Mouse (Mus musculus): ENCODE results near the gene Chpf. TPM values are rescaled to one million over a fixed set of nuclear protein-coding genes. Genes with fewer than 3 reads are reported as not detected.

Chpf gene
- total RNA-seq, 2 experiments from 2014 or later = 0.26 TPM; not detected in 1

DNA sequence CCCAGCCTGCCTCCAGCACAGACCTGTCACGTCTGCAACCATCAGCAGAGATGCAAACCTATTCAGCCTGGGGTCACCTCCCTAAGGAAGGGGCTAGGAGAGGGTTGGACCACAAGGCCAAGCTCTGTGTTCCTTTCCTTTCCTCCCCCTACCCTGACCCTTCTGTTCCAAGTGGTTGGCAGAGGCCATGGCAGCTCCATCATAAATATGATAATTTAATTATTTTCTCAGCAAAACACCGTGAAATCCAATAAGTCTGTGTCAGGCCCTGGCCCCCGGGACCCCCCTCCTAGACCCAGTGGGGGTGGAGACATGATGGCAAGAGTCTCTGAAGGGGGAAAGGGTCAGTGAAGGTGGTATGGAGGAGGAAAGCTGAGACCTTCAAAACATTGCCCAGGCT is 34.9 kb downstream of the Chpf start:
- ATAC-seq (replicated peaks; ENCODE audit: low FRiP score, poor library complexity, severe bottlenecking) = no peak

DNA sequence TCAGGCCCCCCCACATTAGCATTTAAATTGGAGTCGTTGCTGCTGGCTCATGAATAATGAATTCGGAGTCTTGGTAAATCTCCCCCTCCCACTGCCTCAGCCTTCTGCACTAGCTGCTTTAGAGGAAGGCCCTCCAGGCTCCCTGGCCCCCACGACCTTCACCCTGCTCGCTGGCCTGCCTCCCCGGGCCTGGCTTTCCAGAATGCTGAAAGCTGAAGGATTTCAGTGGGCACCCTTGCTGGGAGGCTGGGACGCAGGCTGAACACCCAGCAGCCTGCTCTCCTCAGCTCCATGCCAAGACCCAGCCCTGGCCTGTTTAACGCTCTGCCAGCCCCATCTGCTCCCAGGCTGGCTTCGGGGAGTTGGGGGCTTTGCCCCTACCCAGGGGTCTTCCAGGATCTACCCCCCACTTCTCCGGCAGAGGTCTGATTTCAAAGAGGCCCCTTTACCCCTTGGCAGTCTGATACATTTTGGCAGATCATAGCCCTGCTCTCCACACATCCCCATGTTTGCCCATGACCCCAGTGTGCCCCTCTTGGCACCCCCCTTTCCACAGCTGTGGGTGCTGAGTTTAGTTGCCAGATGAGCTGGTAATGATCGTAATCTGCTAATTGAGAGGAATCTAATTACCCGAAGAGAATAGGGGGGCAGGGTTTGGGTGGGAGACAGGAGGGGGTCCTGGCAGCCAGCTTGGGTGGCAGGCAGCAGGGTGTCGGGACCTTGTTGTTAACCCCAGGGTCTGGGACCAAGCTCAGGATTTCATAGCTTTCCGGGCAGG is 35.7 kb downstream of the Chpf start:
- ATAC-seq (replicated peaks; ENCODE audit: low FRiP score, poor library complexity, severe bottlenecking) = no peak

DNA sequence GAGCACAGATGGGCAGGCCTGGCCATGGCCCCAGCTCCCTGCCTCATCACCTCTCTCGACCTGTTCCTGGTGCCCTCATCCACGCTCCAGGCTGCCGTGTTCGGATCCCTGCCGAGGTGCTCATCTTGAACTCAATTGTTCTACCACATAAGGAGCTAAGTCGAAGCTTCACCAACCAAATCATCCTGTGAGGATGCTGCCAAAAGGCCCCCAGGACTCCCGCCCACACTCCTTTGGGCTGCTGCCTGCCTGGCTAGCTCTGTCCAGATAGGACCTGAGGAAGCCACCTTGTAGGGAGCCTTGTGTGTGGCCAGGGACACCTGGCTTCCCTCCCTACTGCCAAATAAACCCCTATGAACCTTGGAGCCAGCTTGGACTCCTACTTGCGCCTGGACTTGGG is 36.3 kb downstream of the Chpf start:
- ATAC-seq (replicated peaks; ENCODE audit: low FRiP score, poor library complexity, severe bottlenecking) = no peak

DNA sequence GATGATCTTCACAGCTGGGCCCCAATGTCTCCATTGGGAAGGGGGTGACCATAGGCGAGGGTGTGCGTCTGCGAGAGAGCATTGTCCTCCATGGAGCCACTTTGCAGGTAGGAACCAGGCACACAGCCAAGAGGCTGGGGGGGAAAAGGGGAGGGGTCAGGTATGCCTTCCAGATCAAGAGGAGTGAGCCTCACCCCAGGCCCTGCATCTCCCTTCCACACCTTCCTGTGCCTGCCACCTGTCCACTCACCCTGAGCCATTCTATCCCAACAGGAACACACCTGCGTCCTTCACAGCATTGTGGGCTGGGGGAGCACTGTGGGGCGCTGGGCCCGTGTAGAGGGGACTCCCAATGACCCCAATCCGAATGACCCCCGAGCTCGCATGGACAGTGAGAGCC is 36.9 kb downstream of the Chpf start:
- no peak for ATAC-seq (replicated peaks; ENCODE audit: low FRiP score, poor library complexity, severe bottlenecking)

- no peak for ATAC-seq (replicated peaks; ENCODE audit: low FRiP score, poor library complexity, severe bottlenecking)
Measured at GRCm38 (mm10) chr1:75441471-75441996, 37.6 kb downstream of the Chpf start.

DNA sequence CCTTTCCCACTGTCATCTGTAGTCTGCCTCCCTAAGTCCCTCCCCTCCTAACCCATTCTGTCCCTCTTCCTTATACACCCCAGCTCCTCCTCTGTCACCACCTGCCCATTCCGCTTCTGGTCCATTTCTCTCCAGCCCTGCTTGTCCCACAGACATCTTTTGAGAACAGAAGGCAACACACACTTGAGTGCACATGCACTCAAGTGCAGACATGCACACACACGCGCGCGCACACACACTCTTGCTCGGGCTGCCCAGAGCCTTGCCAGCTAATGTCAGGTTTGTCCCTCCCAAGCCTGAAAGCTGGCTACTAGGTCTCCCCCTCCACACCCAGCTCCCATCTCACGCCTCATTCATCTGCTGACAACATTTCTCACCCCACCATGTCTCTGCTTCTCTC is 38.4 kb downstream of the Chpf start:
- ATAC-seq (replicated peaks; ENCODE audit: low FRiP score, poor library complexity, severe bottlenecking) = no peak

GRCm38 (mm10) chr1:75438782-75439181 is 40.3 kb downstream of the Chpf start:
- no peak for ATAC-seq (replicated peaks; ENCODE audit: low FRiP score, poor library complexity, severe bottlenecking)

DNA sequence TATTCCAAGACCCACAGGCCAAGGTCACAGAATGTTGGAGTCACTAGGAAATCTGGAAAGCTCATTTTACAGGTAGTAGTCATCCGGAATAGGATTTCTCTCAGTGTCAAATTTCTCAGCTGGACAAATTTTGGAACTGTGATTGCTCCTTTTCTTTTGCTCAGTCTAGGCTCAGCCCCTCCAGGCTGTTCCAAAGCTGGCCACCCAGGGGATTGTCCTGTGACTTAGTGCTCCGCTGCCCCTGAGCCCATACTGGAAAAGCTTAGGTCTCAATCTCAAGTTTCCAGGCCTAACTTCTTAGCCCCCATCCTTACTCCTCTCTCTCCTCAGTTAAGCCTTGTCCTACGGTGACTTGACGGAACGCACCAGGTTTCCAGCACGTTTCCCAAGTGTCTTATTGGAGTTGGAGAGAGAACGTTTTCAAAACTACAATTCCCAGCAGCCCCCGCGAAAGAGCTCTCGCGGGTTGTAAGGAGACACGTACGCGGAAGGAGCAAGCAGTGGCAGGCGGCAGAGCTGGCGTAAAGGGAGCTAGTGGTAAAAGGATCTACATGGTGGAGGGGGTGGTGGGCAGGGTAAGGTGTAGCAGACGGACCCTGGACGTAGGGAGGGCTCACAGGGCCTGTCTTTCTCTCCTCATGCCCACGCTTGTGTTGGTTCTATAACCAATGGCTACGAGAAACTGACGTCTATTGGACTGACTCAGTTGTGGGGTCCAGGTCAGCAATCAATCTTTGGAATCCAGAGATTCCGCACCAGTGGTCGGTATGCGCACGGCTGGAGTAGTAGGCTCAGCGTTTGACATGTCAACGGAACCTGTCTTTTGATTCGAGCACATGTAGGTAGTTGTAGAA is 43.4 kb downstream of the Chpf start, which contains the start of gene Gmppa:
Gene Gmppa, plus strand, starts transcription at position 456 of the 854 bp plus-strand sequence.
- no peak for ATAC-seq (replicated peaks; ENCODE audit: low FRiP score, poor library complexity, severe bottlenecking)

GRCm38 (mm10) chr1:75425796-75426471 is 53.2 kb downstream of the Chpf start:
- no peak for ATAC-seq (replicated peaks; ENCODE audit: low FRiP score, poor library complexity, severe bottlenecking)

Other genes with a start within 250 kb of the Chpf start
- not detected in 2 replicates for gene A630095N17Rik, start 247.2 kb downstream of the Chpf start, total RNA-seq (2015; ENCODE audit: low replicate concordance)
- gene A630095N17Rik, start 247.2 kb downstream of the Chpf start, total RNA-seq (2017; ENCODE audit: low replicate concordance) = not detected in 2 replicates
- gene Dnajb2, start 242.9 kb downstream of the Chpf start, total RNA-seq (2015; ENCODE audit: low replicate concordance) = 186 and 231 TPM in 2 replicates
- gene Dnajb2, start 242.9 kb downstream of the Chpf start, total RNA-seq (2017; ENCODE audit: low replicate concordance) = 524 and 744 TPM in 2 replicates
- gene Ptprn, start 214.8 kb downstream of the Chpf start, total RNA-seq (2015; ENCODE audit: low replicate concordance) = not detected in 2 replicates
- gene Ptprn, start 214.8 kb downstream of the Chpf start, total RNA-seq (2017; ENCODE audit: low replicate concordance) = not detected in 2 replicates
- gene Resp18, start 200.9 kb downstream of the Chpf start, total RNA-seq (2015; ENCODE audit: low replicate concordance) = not detected in 2 replicates
- not detected in 2 replicates for gene Resp18, start 200.9 kb downstream of the Chpf start, total RNA-seq (2017; ENCODE audit: low replicate concordance)
- gene Dnpep, start 161.3 kb downstream of the Chpf start, total RNA-seq (2015; ENCODE audit: low replicate concordance) = 14.0 and 20.3 TPM in 2 replicates
- 7.7 and 11.8 TPM in 2 replicates for gene Dnpep, start 161.3 kb downstream of the Chpf start, total RNA-seq (2017; ENCODE audit: low replicate concordance)
- not detected in 2 replicates for gene Des, start 119.0 kb downstream of the Chpf start, total RNA-seq (2015; ENCODE audit: low replicate concordance)
- gene Des, start 119.0 kb downstream of the Chpf start, total RNA-seq (2017; ENCODE audit: low replicate concordance) = not detected in 2 replicates
- gene Speg, start 104.0 kb downstream of the Chpf start, total RNA-seq (2015; ENCODE audit: low replicate concordance) = not detected in 2 replicates
- gene Speg, start 104.0 kb downstream of the Chpf start, total RNA-seq (2017; ENCODE audit: low replicate concordance) = 1.7 TPM in 1 of 2 replicates, not detected in the other
- 2.9 and 14.4 TPM in 2 replicates for gene Gmppa, start 43.4 kb downstream of the Chpf start, total RNA-seq (2015; ENCODE audit: low replicate concordance)
- 6.1 and 20.1 TPM in 2 replicates for gene Gmppa, start 43.4 kb downstream of the Chpf start, total RNA-seq (2017; ENCODE audit: low replicate concordance)
- gene Asic4, start 28.9 kb downstream of the Chpf start, total RNA-seq (2015; ENCODE audit: low replicate concordance) = not detected in 2 replicates
- gene Asic4, start 28.9 kb downstream of the Chpf start, total RNA-seq (2017; ENCODE audit: low replicate concordance) = not detected in 2 replicates
- gene Tmem198, start 225 bp upstream of the Chpf start, total RNA-seq (2015; ENCODE audit: low replicate concordance) = not detected in 2 replicates
- gene Tmem198, start 225 bp upstream of the Chpf start, total RNA-seq (2017; ENCODE audit: low replicate concordance) = not detected in 2 replicates
- gene Obsl1, start 27.1 kb upstream of the Chpf start, total RNA-seq (2015; ENCODE audit: low replicate concordance) = not detected in 2 replicates
- not detected in 2 replicates for gene Obsl1, start 27.1 kb upstream of the Chpf start, total RNA-seq (2017; ENCODE audit: low replicate concordance)
- not detected in 2 replicates for gene Inha, start 27.8 kb upstream of the Chpf start, total RNA-seq (2015; ENCODE audit: low replicate concordance)
- gene Inha, start 27.8 kb upstream of the Chpf start, total RNA-seq (2017; ENCODE audit: low replicate concordance) = not detected in 2 replicates
- 10.9 and 14.0 TPM in 2 replicates for gene Stk11ip, start 42.2 kb upstream of the Chpf start, total RNA-seq (2015; ENCODE audit: low replicate concordance)
- gene Stk11ip, start 42.2 kb upstream of the Chpf start, total RNA-seq (2017; ENCODE audit: low replicate concordance) = 14.3 and 31.6 TPM in 2 replicates
- gene Slc4a3, start 67.0 kb upstream of the Chpf start, total RNA-seq (2015; ENCODE audit: low replicate concordance) = not detected in 2 replicates
- gene Slc4a3, start 67.0 kb upstream of the Chpf start, total RNA-seq (2017; ENCODE audit: low replicate concordance) = 0.09 and 1.5 TPM in 2 replicates

Measured in erythroblast, adult 5-6 weeks (primary cell).